Mouse (Mus musculus) retina, postnatal 7 days (tissue): ENCODE measurements around the gene Inafm1.
A peak's percentile ranks its signal among the peaks of the same experiment; 100 is the strongest.
"Not testable (repeated sequence)": the region's sequence is repeated elsewhere in the genome, so short reads cannot be mapped to it uniquely, and the experiment has no call there.

Experiments used
- DNase-seq: peaks from one replicate; pipeline ENCODE4 v3.0.0-alpha.2; 2012; ENCODE audit warnings: low read depth, low spot score

Inafm1 gene

DNA sequence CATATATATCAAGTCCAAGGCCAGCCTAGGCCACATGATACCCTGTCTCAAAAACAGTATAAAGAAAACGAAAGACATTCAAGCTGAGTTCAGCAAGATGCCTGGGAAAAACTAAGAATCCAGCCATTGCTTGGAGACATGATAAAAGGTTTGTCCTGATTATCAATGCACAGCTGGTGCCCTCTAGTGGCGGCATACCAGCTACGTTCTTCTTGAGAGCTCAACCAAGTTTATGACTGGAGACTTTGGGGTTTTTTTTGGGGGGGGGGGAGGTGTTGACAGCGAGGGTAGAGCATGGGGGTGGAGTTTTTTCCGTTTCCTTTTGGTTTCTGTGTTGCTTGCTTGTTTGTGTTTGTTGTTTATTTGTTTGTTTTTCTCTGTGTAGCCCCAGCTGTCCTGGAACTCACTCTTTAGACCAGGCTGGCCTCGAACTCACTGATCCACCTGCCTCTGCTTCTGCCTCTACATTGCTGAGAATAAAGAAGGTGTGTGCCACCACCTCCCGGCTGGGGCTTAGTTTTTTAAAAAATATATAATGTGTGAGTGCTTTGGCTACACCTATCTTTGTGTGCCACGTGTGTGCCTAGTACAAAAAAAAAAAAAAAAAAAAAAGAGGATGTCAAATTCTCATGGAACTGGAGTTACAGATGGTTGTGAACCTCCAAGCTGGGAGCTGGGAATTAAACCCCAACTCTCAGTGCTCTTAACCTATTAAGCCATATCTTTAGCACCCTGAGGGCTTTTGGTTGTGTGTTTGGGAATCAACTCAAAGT lies 10.2 kb downstream of the Inafm1 start:
- DNase-seq, result peak; percentile 63

DNA sequence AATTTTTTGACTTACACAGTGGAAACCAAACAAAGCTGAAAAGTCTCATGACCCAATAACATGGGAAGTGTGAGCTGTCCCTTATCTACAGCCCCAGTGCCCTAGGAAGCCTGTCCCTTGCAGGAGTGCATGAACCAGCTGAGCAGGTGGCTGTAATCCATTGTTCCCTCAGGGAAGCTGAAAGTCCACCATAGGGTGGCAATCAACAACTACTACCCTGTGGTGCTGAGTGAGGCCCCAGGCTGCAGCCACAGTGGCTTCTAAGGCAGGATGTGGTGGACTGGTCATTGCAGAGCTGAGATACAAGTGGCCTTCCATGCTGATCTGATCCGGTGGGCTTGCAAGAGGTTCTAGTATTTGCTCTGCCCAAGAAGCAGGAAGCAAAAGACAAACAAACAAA lies 12.3 kb downstream of the Inafm1 start:
- no peak for DNase-seq

DNA sequence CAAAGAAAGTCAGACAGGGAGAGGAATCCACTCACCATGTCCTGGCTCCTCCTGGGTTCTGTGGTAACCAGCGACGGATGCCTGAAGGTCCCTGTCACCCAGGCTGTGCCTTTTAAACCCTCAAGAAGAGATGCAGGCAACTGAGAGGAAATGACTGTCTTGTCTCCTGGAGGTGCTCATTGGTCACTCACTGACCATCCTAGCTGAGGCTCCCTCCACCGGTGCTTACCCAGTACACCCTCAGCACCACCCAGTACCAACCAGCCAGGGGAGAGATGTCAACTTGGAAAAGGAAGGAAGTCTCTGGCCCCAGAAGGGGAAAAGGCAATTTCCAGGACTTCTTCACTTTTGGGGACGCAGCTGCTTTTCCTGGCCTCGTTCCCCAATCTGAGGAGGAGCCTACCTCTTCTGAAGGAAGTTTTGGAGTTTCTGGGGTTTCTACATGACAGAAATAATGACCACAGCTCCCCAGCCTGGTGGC lies 14.3 kb downstream of the Inafm1 start, which contains the start of gene C5ar1:
TSS of gene C5ar1 (minus strand) at position 431 of the 481 bp plus-strand sequence.
- no peak for DNase-seq

DNA sequence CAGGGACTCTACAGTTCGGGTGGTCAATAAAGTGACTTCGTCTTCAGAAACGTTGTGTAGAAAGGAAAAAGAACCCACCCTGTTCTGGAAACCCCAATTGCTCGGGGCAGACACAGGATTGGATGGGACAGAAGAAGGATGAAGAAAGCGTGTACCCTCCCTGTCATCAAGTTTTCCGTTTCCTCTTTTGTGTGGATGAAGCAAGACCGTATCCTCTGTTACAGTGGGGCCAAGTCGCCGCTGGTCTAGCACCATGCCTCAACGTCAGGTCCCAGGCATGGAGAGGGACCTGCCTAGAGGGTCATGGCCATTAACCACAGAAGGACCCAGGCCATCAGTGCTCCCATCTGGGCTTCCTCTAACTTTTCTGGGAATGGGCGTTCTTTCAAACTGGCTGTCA lies 15.6 kb downstream of the Inafm1 start:
- no peak for DNase-seq

DNA sequence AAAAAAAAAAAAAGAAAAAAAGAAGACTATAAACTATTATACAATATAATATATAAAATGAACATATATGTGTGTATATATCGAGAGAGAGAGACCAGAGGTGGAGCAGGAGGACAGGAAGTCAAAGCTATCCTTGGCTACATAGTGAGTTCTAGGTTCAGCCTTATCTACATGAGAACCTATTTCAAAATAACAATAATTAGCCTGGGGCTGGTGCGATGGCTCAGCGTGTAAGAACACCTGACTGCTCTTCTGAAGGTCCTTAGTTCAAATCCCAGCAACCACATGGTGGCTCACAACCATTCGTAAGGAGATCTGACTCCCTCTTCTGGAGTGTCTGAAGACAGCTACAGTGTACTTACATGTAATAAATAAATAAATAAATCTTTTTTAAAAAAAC lies 17.5 kb downstream of the Inafm1 start:
- DNase-seq, result not testable (repeated sequence)

DNA sequence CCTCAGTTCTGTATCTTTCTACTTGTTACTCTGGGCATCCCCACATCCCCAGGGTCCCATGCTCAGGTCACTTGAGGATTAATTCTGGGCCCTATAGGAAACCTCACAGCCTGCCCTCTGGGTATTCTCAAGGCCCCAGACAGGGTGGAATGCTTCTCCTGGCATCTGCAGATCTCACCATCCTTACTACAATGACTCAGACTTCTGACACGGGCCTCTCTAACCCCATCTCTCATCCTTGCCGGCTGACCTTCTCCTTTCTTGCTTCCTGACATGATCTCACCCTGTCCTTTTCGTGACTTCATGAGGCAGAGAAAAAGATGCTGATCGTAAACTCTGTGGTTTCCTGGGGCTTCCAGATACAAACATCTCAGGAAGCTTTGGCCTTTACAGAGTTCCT lies 19.2 kb downstream of the Inafm1 start:
- DNase-seq, result no peak

DNA sequence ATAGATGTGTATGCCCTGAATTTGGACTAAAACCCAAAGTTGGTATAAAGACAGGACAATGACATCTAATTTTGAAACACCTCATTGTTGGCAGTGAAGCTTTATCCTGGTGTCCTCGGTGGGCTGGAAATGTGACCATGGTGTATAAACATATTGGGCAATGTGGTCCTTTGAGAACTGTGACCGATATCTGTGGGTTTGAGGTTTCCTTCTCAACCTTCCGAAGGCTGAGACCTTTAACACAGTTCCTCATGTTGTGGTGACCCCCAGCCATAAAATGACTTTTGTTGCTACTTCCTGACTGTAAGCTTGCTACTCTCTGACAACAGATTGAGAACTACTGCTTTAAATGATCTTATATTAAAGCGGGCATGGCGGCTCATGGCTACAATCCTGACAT lies 22.7 kb downstream of the Inafm1 start:
- no peak for DNase-seq

DNA sequence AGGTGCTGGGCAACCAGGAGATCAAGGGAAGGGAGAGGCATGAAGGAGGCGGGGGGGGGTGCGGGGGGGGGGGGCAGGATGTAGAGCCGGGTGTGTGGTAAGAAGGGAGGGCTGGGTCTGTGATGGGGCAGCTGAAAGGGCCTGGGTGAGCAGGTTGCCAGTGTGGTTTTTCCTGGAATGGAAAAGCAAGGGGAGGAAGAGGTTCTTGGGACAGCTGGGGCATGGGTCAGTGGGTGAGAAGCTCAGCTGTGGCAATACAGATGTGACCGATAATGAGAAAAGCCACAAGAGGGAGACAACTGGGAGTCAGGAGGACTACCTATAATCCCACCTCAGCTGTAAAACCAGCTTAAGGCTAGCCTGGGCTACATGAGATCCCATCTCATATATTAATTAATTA lies 27.5 kb downstream of the Inafm1 start:
- no peak for DNase-seq

DNA sequence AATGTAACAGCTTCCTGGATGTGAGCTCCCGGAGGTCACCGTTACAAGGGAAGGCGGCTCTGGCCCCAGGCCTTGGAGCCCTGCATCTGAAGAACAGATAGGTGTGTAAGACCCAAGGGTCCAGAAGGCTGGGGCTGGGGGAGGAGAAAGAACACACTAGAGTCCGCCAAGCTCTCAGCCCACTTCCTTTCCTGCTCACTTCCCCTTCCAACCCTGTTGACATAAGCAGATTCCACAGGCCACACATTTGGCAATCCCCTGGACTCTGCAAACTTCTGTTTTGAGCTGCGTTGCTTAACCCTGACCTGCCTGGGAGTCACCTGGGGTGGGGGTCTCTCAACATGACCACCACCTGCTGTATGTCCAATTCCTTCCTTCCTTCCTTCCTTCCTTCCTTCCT lies 29.4 kb downstream of the Inafm1 start, which contains the start of gene C5ar2:
TSS of gene C5ar2 (minus strand) at position 88 of the 400 bp plus-strand sequence.
- no peak for DNase-seq

DNA sequence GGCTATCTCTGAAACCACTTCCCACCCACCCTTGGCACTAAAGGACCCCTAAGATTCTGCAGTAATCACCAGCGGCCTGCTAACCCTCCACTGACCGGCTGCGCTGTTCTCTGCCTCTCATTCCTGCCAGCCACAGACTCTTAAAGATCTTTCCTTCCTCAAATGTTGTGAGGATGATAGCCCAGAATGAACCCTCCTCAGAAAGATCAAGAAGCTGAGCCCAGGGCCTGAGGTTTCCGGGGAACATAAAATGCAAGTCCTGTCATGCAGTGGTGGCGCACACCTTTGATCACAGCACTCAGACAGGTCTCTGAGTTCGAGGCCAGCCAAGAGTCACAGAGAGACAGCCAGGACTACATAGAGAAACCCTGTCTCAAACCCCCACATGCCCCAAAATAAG lies 31.2 kb downstream of the Inafm1 start:
- DNase-seq, result no peak

DNA sequence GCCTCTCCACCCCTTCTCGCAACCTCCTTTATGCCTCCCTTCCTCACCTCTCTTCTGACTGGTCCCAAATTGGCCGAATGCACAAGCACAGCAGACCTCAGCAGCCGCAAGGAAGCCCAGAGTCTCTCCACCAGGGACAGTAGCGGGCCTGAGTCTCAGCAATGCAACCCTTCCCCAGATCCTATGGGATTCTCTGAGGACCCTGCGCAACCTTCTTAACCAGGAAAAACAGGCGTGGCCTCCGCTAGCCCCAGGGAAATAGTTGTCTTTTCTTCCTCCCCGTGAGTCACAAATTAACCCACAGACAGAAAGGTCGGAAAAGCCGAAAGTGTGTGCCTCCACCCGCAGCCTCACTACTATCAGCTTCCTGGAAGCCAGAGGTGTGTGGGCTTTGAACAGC lies 31.6 kb downstream of the Inafm1 start:
- DNase-seq, result no peak

DNA sequence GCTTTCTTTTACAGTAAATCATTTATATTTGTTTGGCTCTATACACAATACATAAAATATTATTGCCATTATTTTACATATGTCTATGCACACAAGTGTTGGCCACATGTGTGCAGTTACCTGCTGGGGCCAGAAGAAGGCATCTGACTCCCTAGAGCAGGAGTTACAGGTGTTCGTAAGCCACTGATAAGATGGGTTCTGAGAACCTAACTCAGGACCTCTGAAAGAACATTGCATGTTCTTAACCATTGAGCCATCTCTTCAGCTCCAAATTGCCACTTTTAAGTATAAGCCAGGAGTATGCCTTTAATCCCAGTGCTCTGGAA lies 32.5 kb downstream of the Inafm1 start:
- DNase-seq, result no peak

DNA sequence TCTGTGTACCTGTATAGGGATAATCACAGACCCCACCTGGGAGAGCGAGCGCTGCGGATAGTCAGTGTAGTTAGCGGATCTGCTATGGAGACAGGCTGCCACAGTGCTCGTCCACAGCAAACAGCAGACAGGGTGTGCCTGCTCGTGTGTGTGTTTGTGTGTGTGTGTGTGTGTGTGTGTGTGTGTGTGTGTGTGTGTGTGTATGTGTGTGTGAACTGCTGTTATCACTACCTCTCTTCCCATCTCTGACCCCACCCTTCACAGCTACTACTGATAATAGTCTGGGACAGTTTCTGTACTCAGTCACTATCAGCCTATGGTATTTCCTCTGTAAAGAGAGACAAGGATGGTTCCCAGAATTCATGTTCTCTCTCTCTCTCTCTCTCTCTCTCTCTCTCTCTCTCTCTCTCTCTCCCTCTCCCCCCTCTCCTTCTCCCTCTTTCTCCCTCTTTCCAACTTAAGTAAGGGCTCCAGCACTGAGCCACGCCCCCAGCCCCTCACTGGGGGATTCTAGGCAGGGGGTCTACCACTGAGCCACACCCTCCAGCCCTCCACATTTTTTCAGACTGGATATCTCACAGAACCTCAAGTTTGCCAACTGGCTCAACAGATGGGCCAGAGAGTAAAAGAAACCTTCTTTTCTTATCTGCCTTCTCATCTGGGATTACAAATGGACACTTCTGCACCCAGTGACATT lies 33.0 kb downstream of the Inafm1 start:
- no peak for DNase-seq

DNA sequence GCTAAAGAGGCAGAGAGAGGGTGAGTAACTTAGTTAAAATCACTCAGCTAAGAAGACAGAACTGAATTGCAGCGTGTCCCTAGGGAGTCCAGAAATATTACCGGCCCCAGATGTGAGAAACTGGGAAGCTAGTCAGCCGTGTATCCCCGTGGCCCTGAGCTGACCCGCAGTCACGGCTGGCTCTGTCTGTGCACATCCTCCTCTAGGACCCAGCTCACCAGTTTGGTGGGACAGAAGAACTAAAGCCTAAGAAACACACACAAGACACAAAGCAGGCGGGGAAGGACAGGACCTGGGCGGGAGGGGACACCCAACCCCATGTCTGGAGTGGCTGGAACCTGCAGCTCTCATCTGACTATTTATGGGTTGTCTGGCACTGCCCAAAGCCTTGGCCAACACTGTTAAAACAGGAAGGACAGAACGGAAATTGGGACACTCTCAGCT lies 33.8 kb downstream of the Inafm1 start:
- DNase-seq, result no peak

DNA sequence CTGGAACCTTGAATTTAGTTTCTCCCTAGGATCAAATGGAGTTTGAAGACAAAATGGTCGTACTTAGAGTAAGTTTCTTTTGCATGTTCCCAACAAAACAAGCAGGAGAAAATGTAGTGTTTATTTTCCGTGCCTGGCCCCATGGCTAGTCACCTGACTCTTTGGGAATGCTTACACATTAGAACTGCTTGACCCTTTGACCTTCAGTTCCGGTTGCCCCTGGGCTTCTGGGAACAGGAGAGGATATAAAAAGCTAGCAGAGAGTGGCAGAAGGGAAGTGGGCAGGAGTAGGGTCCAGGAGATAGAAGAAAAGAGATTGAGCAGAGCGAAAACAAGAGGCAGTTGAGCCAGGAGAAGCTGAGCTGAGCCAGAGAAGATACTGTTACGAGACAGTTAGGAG lies 43.5 kb downstream of the Inafm1 start:
- DNase-seq, result no peak
